Comparison of ENCODE assay signal across 11 mouse cellular contexts in genomic region chr7:78884139-78884538, GRCm38 (mm10). TPM values are rescaled to one million over a fixed set of nuclear protein-coding genes. Genes with fewer than 3 reads are reported as not detected.
DNase-seq lines count a peak whose midpoint lies in the region; ATAC-seq and TF ChIP-seq lines count a peak whose summit lies in the region.
"Had no signal": no experiment of that assay in that cellular context is flagged by ENCODE, and none has a peak within 500 bp of the region (broad histone marks: within the 10 kb centered on the region; RNA-seq: fewer than 3 reads in every experiment).

No protein-coding gene starts in this region.

- TF ChIP-seq POLR2A in cortical plate, adult 2 months (IDR thresholded peaks at IDR 0.05; ENCODE audit: extremely low read depth, insufficient read depth, low read length), result no peak

- no peaks in the 10 kb centered on the region for H3K36me3 ChIP-seq in hindbrain, embryonic 11.5 days (ENCODE audit: control insufficient read depth, insufficient read depth, low read length)
- H3K36me3 ChIP-seq in midbrain, postnatal 0 days (ENCODE audit: insufficient read depth, low read length), result peaks cover 5% of the 10 kb centered on the region; the same call in 1 of the 2 replicates
- no peaks in the 10 kb centered on the region for H3K36me3 ChIP-seq in stomach, postnatal 0 days (ENCODE audit: control insufficient read depth, insufficient read depth, low read length)
- H3K36me3 ChIP-seq: lung, embryonic 15.5 days had no signal

- no peak for TF ChIP-seq EP300 in stomach, postnatal 0 days (optimal IDR thresholded peaks at IDR 0.05)

- peaks cover 2% of the 10 kb centered on the region; the same call in 1 of the 2 replicates for H3K4me1 ChIP-seq in cortical plate, adult 2 months (ENCODE audit: control insufficient read depth, insufficient read depth, low read length)
- peaks cover 9% of the 10 kb centered on the region; the same call in 1 of the 2 replicates for H3K4me1 ChIP-seq in hindbrain, embryonic 11.5 days (replicated peaks; ENCODE audit: control insufficient read depth, insufficient read depth, low read length)
- H3K4me1 ChIP-seq in midbrain, postnatal 0 days (ENCODE audit: insufficient read depth, low read length), result peaks cover 21% of the 10 kb centered on the region; the same call in 1 of the 2 replicates
- H3K4me1 ChIP-seq in stomach, postnatal 0 days (replicated peaks; ENCODE audit: control insufficient read depth, insufficient read depth), result no peaks in the 10 kb centered on the region

- ATAC-seq in hindbrain, embryonic 11.5 days (ENCODE audit: low FRiP score), result peak; percentile 55
- ATAC-seq in midbrain, postnatal 0 days (ENCODE audit: low FRiP score), result 0 out of 2 replicates have a peak, but pooled peaks have one; percentile 41
- ATAC-seq in stomach, postnatal 0 days (ENCODE audit: low FRiP score, low TSS enrichment), result no peak

- peak overlapping the region; percentile 31 for H3K4me2 ChIP-seq in hindbrain, embryonic 11.5 days (replicated peaks; ENCODE audit: low read depth, low read length)
- peak overlapping the region; percentile 70 for H3K4me2 ChIP-seq in midbrain, postnatal 0 days (ENCODE audit: low read depth, low read length, poor library complexity, severe bottlenecking)
- H3K4me2 ChIP-seq in stomach, postnatal 0 days (replicated peaks; ENCODE audit: low read depth), result no peak overlapping the region
- H3K4me2 ChIP-seq: lung, embryonic 15.5 days had no signal

- H3K27me3 ChIP-seq in hindbrain, embryonic 11.5 days (ENCODE audit: control insufficient read depth, insufficient read depth, low read length), result 0 out of 2 replicates have a peak, but pooled peaks cover 7% of the 10 kb centered on the region
- no peaks in the 10 kb centered on the region for H3K27me3 ChIP-seq in midbrain, postnatal 0 days (ENCODE audit: insufficient read depth, low read length)
- no peaks in the 10 kb centered on the region; the same call in 1 of the 2 replicates for H3K27me3 ChIP-seq in stomach, postnatal 0 days (ENCODE audit: control insufficient read depth, insufficient read depth, low read length)

- 8% methylated on average over 6 of the region's 6 CpGs for WGBS in hindbrain, embryonic 11.5 days
- under 1% methylated on average over 6 of the region's 6 CpGs for WGBS in midbrain, postnatal 0 days
- 12% methylated on average over 6 of the region's 6 CpGs for WGBS in stomach, postnatal 0 days

- peak; percentile 48 for DNase-seq in cerebellum, postnatal 14 days
- DNase-seq in cerebellum, adult 9-10 months, result no peak
- DNase-seq in hindbrain, embryonic 11.5 days (ENCODE audit: low spot score), result peak; percentile 83
- DNase-seq in midbrain, postnatal 0 days (ENCODE audit: low spot score), result peak; percentile 93
- no peak for DNase-seq in adrenal gland, postnatal 36 days
- DNase-seq in cerebellum, postnatal 25 days, result no peak
- DNase-seq in stomach, postnatal 0 days (ENCODE audit: low spot score), result no peak
- DNase-seq: cerebellum, adult 9-11 months; heart, adult 2 months had no signal

- H3K27ac ChIP-seq in cortical plate, adult 2 months (ENCODE audit: insufficient read depth, low read length), result no peak overlapping the region
- peak overlapping the region; percentile 12; the same call in 1 of the 2 replicates for H3K27ac ChIP-seq in hindbrain, embryonic 11.5 days (ENCODE audit: low read depth, low read length)
- H3K27ac ChIP-seq in midbrain, postnatal 0 days (ENCODE audit: low read depth, low read length), result peak overlapping the region; percentile 81
- H3K27ac ChIP-seq in stomach, postnatal 0 days (replicated peaks), result no peak overlapping the region
- H3K27ac ChIP-seq: heart, adult 2 months; lung, embryonic 15.5 days had no signal

- no peak overlapping the region for H3K9ac ChIP-seq in hindbrain, embryonic 11.5 days (ENCODE audit: low read depth, low read length)
- H3K9ac ChIP-seq in midbrain, postnatal 0 days (replicated peaks; ENCODE audit: low read length, poor library complexity, severe bottlenecking), result peak overlapping the region; percentile 85
- no peak overlapping the region for H3K9ac ChIP-seq in stomach, postnatal 0 days (ENCODE audit: low read length)
- H3K9ac ChIP-seq: lung, embryonic 15.5 days had no signal

- no peaks in the 10 kb centered on the region for H3K9me3 ChIP-seq in hindbrain, embryonic 11.5 days (ENCODE audit: control insufficient read depth, low read length)
- H3K9me3 ChIP-seq in midbrain, postnatal 0 days (ENCODE audit: low read length), result no peaks in the 10 kb centered on the region
- no peaks in the 10 kb centered on the region for H3K9me3 ChIP-seq in stomach, postnatal 0 days (ENCODE audit: control insufficient read depth, low read length)
- H3K9me3 ChIP-seq: lung, embryonic 15.5 days had no signal

- H3K4me3 ChIP-seq in cortical plate, adult 2 months (ENCODE audit: insufficient read depth, low read length), result peak overlapping the region; percentile 50
- peak overlapping the region; percentile 10; the same call in 1 of the 2 replicates for H3K4me3 ChIP-seq in hindbrain, embryonic 11.5 days (ENCODE audit: low read depth, low read length)
- H3K4me3 ChIP-seq in midbrain, postnatal 0 days (ENCODE audit: low read depth, low read length), result peak overlapping the region; percentile 69
- no peak overlapping the region for H3K4me3 ChIP-seq in stomach, postnatal 0 days (ENCODE audit: low read depth, low read length)
- H3K4me3 ChIP-seq: heart, adult 2 months; lung, embryonic 15.5 days had no signal

- TF ChIP-seq CTCF in cortical plate, adult 2 months (IDR thresholded peaks at IDR 0.05; ENCODE audit: extremely low read depth, insufficient read depth, low read length), result no peak
- TF ChIP-seq CTCF in midbrain, postnatal 0 days (IDR thresholded peaks at IDR 0.05), result no peak
- TF ChIP-seq CTCF in stomach, postnatal 0 days (IDR thresholded peaks at IDR 0.05; ENCODE audit: low read depth), result no peak

RNA-seq across cellular contexts. Expression of gene Aen, which starts 11.5 kb away (rescaled TPM):
- 21.8 and 22.7 TPM in 2 replicates for polyA plus RNA-seq in cortical plate, adult 2 months (2012; rRNA removed)
- polyA plus RNA-seq in hindbrain, embryonic 11.5 days (2014; fragmentation: Nextera tagmentation; extraction: Ambion mirVana), result 37.4 and 43.7 TPM in 2 replicates
- total RNA-seq in midbrain, postnatal 0 days (2014; rRNA removed), result 31.2 and 40.3 TPM in 2 replicates
- polyA plus RNA-seq in midbrain, postnatal 0 days (2015; fragmentation: Nextera tagmentation; extraction: Ambion mirVana), result 48.5 and 53.2 TPM in 2 replicates
- 10 to 100 TPM; 37.8 to 39.2 TPM for total RNA-seq in adrenal gland, postnatal 36 days (2021)
- 25.8 and 27.0 TPM in 2 replicates for polyA plus RNA-seq in stomach, postnatal 0 days (2015; fragmentation: Nextera tagmentation; extraction: Ambion mirVana)

RNA-seq across cellular contexts. Expression of gene Isg20, which starts 29.1 kb away (rescaled TPM):
- 2.4 and 2.9 TPM in 2 replicates for polyA plus RNA-seq in cortical plate, adult 2 months (2012; rRNA removed)
- 0.14 and 0.56 TPM in 2 replicates for polyA plus RNA-seq in hindbrain, embryonic 11.5 days (2014; fragmentation: Nextera tagmentation; extraction: Ambion mirVana)
- 1.2 and 4.9 TPM in 2 replicates for total RNA-seq in midbrain, postnatal 0 days (2014; rRNA removed)
- 0.57 and 1.4 TPM in 2 replicates for polyA plus RNA-seq in midbrain, postnatal 0 days (2015; fragmentation: Nextera tagmentation; extraction: Ambion mirVana)
- total RNA-seq in adrenal gland, postnatal 36 days (2021), result 10 to 100 TPM in 1 of 2 experiments, 1 to 10 TPM in 1; 7.0 to 11.2 TPM
- 10.6 and 10.9 TPM in 2 replicates for polyA plus RNA-seq in stomach, postnatal 0 days (2015; fragmentation: Nextera tagmentation; extraction: Ambion mirVana)

RNA-seq across cellular contexts. Expression of gene Det1, which starts 37.1 kb away (rescaled TPM):
- polyA plus RNA-seq in cortical plate, adult 2 months (2012; rRNA removed), result 6.1 and 6.3 TPM in 2 replicates
- 17.8 and 21.3 TPM in 2 replicates for polyA plus RNA-seq in hindbrain, embryonic 11.5 days (2014; fragmentation: Nextera tagmentation; extraction: Ambion mirVana)
- total RNA-seq in midbrain, postnatal 0 days (2014; rRNA removed), result 12.1 and 13.2 TPM in 2 replicates
- 5.8 and 6.2 TPM in 2 replicates for polyA plus RNA-seq in midbrain, postnatal 0 days (2015; fragmentation: Nextera tagmentation; extraction: Ambion mirVana)
- 10 to 100 TPM; 11.5 to 15.5 TPM for total RNA-seq in adrenal gland, postnatal 36 days (2021)
- polyA plus RNA-seq in stomach, postnatal 0 days (2015; fragmentation: Nextera tagmentation; extraction: Ambion mirVana), result 8.2 and 8.3 TPM in 2 replicates

Comparison
In these comparisons a context has a peak if more than half of its experiments do, and no peak if none do; other contexts are left out.
1. DNase-seq: peak in cerebellum, postnatal 14 days (2 of 2), hindbrain, embryonic 11.5 days (single experiment) and midbrain, postnatal 0 days (single experiment); none in cerebellum, adult 9-10 months (single experiment), adrenal gland, postnatal 36 days (0 of 2), cerebellum, postnatal 25 days (0 of 2) and stomach, postnatal 0 days (single experiment).
2. H3K27ac ChIP-seq: peak in hindbrain, embryonic 11.5 days (single experiment) and midbrain, postnatal 0 days (single experiment); none in cortical plate, adult 2 months (single experiment) and stomach, postnatal 0 days (single experiment).